Mouse (Mus musculus) CH12.LX (cell line): Measurements from ENCODE around the gene 4930447C04Rik. TPM values are rescaled to one million over a fixed set of nuclear protein-coding genes. Genes with fewer than 3 reads are reported as not detected.

Experiments
- DNase-seq: peaks from one replicate; pipeline ENCODE4 v3.0.0-alpha.2; 2013; ENCODE audit errors: extremely low read depth
- H3K27ac ChIP-seq: 2 replicates; pipeline ENCODE4 v1.5.1; 2012; ENCODE audit warnings: low read depth, mild to moderate bottlenecking, control low read depth, moderate library complexity; ENCODE audit not compliant: insufficient read depth
- H3K27me3 ChIP-seq: replicated peaks from 2 replicates; pipeline ENCODE3; 2012; ENCODE audit warnings: inconsistent platforms
- H3K36me3 ChIP-seq, 2 experiments: replicated peaks in 1 of 2; 2 replicates each; pipeline versions ENCODE3 to v1.6.1; 2012; ENCODE audit warnings: inconsistent platforms in 1 of 2, low read length in 1 of 2, mild to moderate bottlenecking in 1 of 2, mixed read lengths in 1 of 2, moderate library complexity in 1 of 2; ENCODE audit not compliant: control insufficient read depth in 1 of 2, insufficient read depth in 1 of 2
- H3K4me1 ChIP-seq, 2 experiments: 2 replicates each; pipeline ENCODE4 v1.6.1; 2012; ENCODE audit warnings: inconsistent platforms in 1 of 2, moderate library complexity in 1 of 2; ENCODE audit not compliant: insufficient read depth in 2 of 2, control insufficient read depth in 1 of 2
- H3K4me2 ChIP-seq: 2 replicates; pipeline ENCODE4 v1.6.1; 2012; ENCODE audit warnings: low read depth, mild to moderate bottlenecking, control low read depth; ENCODE audit not compliant: poor library complexity, insufficient read depth, severe bottlenecking
- H3K4me3 ChIP-seq, 3 experiments: fragments of 150-350 bp in 1 of 3; sonication (generic) in 1 of 3; replicated peaks in 1 of 3; 2 replicates each; pipeline versions ENCODE3 to v1.5.1; 2011 to 2012; ENCODE audit warnings: low read depth in 2 of 3, low read length in 2 of 3, mild to moderate bottlenecking in 2 of 3, moderate library complexity in 2 of 3, control low read depth in 1 of 3, improper control_type of control experiment in 1 of 3, inconsistent platforms in 1 of 3, mixed read lengths in 1 of 3; ENCODE audit not compliant: poor library complexity in 1 of 3
- H3K79me2 ChIP-seq: replicated peaks from 2 replicates; pipeline ENCODE4 v1.6.1; 2012; ENCODE audit warnings: mild to moderate bottlenecking, moderate library complexity; ENCODE audit not compliant: control insufficient read depth, poor library complexity, insufficient read depth, severe bottlenecking; ENCODE audit errors: extremely low read depth
- H3K9ac ChIP-seq: 2 replicates; pipeline ENCODE4 v1.6.1; 2012; ENCODE audit warnings: low read depth, mild to moderate bottlenecking, control low read depth, moderate library complexity; ENCODE audit not compliant: insufficient read depth
- H3K9me3 ChIP-seq: replicated peaks from 2 replicates; pipeline ENCODE3; 2012; ENCODE audit warnings: low read length, inconsistent platforms, mixed read lengths
- CHD2 ChIP-seq: IDR thresholded peaks from 2 replicates; pipeline ENCODE4 v1.6.1; 2011; ENCODE audit warnings: low read length, improper control_type of control experiment
- CTCF ChIP-seq, 2 experiments: IDR thresholded peaks in 1 of 2; conservative IDR thresholded peaks in 1 of 2; 2 replicates each; pipeline ENCODE4 v1.5.1; 2011 to 2012; ENCODE audit warnings: low read depth in 2 of 2, low read length in 2 of 2, improper control_type of control experiment in 1 of 2, inconsistent platforms in 1 of 2, mild to moderate bottlenecking in 1 of 2, moderate library complexity in 1 of 2
- ELF1 ChIP-seq: IDR thresholded peaks from 2 replicates; pipeline ENCODE4 v1.6.1; 2014; ENCODE audit warnings: low read depth, mild to moderate bottlenecking, inconsistent platforms, low read length, improper control_type of control experiment
- EP300 ChIP-seq: IDR thresholded peaks from 2 replicates; pipeline ENCODE4 v1.6.1; 2011; ENCODE audit warnings: low read length, improper control_type of control experiment
- ETS1 ChIP-seq: conservative IDR thresholded peaks from 2 replicates; pipeline ENCODE4 v1.6.1; 2012; ENCODE audit warnings: low read depth, mild to moderate bottlenecking, inconsistent platforms, low read length, improper control_type of control experiment, moderate library complexity
- GABPA ChIP-seq: IDR thresholded peaks from 2 replicates; pipeline ENCODE4 v1.6.1; 2012; ENCODE audit warnings: low read depth, low read length, improper control_type of control experiment, inconsistent platforms; ENCODE audit not compliant: insufficient replicate concordance
- HCFC1 ChIP-seq: IDR thresholded peaks from 2 replicates; pipeline ENCODE4 v1.6.1; 2012; ENCODE audit warnings: low read depth, mild to moderate bottlenecking, inconsistent platforms, low read length, improper control_type of control experiment
- JUN ChIP-seq: IDR thresholded peaks from 2 replicates; pipeline ENCODE4 v1.6.1; 2011; ENCODE audit warnings: low read depth, mild to moderate bottlenecking, low read length, improper control_type of control experiment, moderate library complexity; ENCODE audit not compliant: insufficient read depth
- JUND ChIP-seq: conservative IDR thresholded peaks from 2 replicates; pipeline ENCODE4 v1.6.1; 2011; ENCODE audit warnings: low read depth, low read length, improper control_type of control experiment
- KAT2A ChIP-seq: IDR thresholded peaks from 2 replicates; pipeline ENCODE4 v1.6.1; 2012; ENCODE audit warnings: low read length, improper control_type of control experiment, inconsistent platforms; ENCODE audit not compliant: insufficient replicate concordance
- MAFK ChIP-seq: IDR thresholded peaks from 2 replicates; pipeline ENCODE4 v1.6.1; 2011; ENCODE audit warnings: low read length, improper control_type of control experiment; ENCODE audit not compliant: insufficient replicate concordance
- MAZ ChIP-seq: IDR thresholded peaks from 2 replicates; pipeline ENCODE4 v1.6.1; 2012; ENCODE audit warnings: low read depth, mild to moderate bottlenecking, inconsistent platforms, low read length, improper control_type of control experiment, moderate library complexity
- MXI1 ChIP-seq: IDR thresholded peaks from 2 replicates; pipeline ENCODE4 v1.6.1; 2011; ENCODE audit warnings: mild to moderate bottlenecking, low read depth, low read length, improper control_type of control experiment
- MYC ChIP-seq: IDR thresholded peaks from 2 replicates; pipeline ENCODE4 v1.6.1; 2011; ENCODE audit warnings: low read depth, mild to moderate bottlenecking, improper control_type of control experiment, low read length
- NELFE ChIP-seq: IDR thresholded peaks from 2 replicates; pipeline ENCODE4 v1.6.1; 2011; ENCODE audit warnings: low read depth, low read length, improper control_type of control experiment
- POLR2A ChIP-seq: IDR thresholded peaks from 2 replicates; pipeline ENCODE4 v1.6.1; 2011; ENCODE audit warnings: low read depth, mild to moderate bottlenecking, improper control_type of control experiment, low read length
- SMC3 ChIP-seq: IDR thresholded peaks from 2 replicates; pipeline ENCODE4 v1.6.1; 2011; ENCODE audit warnings: low read depth, low read length, improper control_type of control experiment
- UBTF ChIP-seq: IDR thresholded peaks from 2 replicates; pipeline ENCODE4 v1.6.1; 2012; ENCODE audit warnings: low read depth, mild to moderate bottlenecking, inconsistent platforms, low read length, improper control_type of control experiment, moderate library complexity
- USF1 ChIP-seq: IDR thresholded peaks from 2 replicates; pipeline ENCODE4 v1.6.1; 2014; ENCODE audit warnings: low read depth, mild to moderate bottlenecking, inconsistent platforms, low read length, improper control_type of control experiment
- ZC3H11A ChIP-seq: IDR thresholded peaks from 2 replicates; pipeline ENCODE4 v1.6.1; 2012; ENCODE audit warnings: low read depth, mild to moderate bottlenecking, inconsistent platforms, low read length, improper control_type of control experiment
- ZMIZ1 ChIP-seq: IDR thresholded peaks from 2 replicates; pipeline ENCODE4 v1.6.1; 2012; ENCODE audit warnings: low read depth, mild to moderate bottlenecking, inconsistent platforms, low read length, improper control_type of control experiment
- ZNF384 ChIP-seq: IDR thresholded peaks from 2 replicates; pipeline ENCODE4 v1.6.1; 2012; ENCODE audit warnings: low read depth, low read length, improper control_type of control experiment, inconsistent platforms
- dilution Hi-C: fragments of 300-500 bp; cut with MboI; formaldehyde crosslinking; loops from 2 replicates; pipeline ENCODE4 v1.14.3; 2020; ENCODE audit warnings: low sequenced_read_pairs; ENCODE audit not compliant: extremely low pct_unique_long_range_greater_than_20kb, extremely low pct_ligation_motif_present
- in situ Hi-C: fragments of 300-500 bp; cut with MboI; formaldehyde crosslinking; loops from 3 replicates; pipeline ENCODE4 v1.14.3; 2019; ENCODE audit warnings: low sequenced_read_pairs, low pct_ligation_motif_present, low pct_unique_long_range_greater_than_20kb, mixed read lengths
- polyA plus RNA-seq: library from polyadenylated mRNA; unstranded; fragments of >175 nt; gene quantifications from 2 replicates; pipeline ENCODE4 v1.2.1, GENCODE M21; 2012; ENCODE audit warnings: low read depth; ENCODE audit not compliant: insufficient read length
- total RNA-seq, 2 experiments: library from RNA; depleted of rRNA; stranded (reverse); fragments of 300-350 nt in 1 of 2; fragments of >200 nt in 1 of 2; gene quantifications; 2 replicates each; pipeline ENCODE4 v1.2.3; 2012 to 2014

The 4930447C04Rik gene
- total and polyA plus RNA-seq, 3 experiments: 0.52 to 0.89 (median 0.74) TPM

DNA sequence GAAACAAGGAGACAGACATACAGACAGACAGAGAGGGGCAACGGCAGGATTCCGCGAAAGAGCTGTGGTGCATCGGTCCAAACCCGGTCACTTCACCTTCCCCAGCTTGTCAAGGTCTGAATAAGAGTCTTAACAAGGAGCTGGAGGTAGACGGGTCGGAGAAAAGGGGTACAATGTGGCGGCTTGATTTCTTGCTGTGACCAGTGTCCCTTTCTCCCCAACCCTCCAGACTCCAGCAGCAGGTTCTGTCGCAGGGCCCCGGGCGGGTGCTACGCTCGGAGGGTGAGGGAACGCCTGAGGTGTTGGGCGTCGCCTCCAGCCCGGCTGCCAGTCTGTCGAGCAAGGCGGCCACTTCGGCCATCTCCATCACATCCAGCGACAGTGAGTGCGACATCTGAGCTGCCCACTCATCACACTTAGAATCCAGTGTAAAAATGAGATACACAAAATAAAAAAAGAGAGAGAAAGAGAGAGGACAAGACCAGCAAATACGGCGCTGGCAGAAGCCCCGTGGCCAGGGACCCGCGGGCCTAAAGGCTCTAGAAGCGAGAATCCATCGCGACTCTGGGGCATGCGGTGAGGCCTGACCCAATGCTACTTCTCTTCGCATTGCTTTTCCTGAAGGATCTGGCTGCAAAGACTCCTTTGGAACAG is 951 bp upstream of the 4930447C04Rik start:
- TF ChIP-seq ZC3H11A (no peak), JUND (no peak)
- H3K4me2 ChIP-seq: no peak overlapping the region
- in situ Hi-C loops: no loop called here

DNA sequence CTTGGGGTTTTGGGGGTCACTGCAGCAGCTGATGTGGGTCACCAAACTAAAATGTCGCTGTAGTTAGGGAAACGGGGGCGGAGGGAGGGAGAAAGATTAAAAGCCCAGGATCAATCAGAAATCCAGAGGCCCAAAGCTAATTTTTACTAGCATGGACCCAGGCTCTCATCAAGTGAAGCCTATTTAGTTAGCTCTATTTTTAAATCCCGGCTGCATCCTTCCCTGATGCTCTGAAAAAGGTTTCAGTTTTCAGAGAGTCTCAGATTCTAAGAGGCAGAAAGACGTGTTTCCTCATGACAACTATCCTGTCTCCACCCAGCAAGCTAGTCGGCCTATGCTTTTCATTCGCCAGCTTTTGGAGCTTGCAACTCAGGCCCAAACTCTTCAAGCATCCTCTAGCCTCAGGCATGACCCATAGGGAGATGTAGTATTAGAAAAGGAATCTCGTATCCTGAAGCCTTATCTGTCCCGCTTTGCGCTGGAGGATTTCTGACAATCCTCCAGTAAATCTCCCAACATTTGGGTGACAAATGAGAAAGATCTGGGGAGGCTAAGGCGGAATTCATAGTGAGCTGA is 336 bp upstream of the 4930447C04Rik start:
- dilution Hi-C loops: no loop called here

More for the DNA sequence above, 951 bp upstream of the 4930447C04Rik start:
- peaks cover 10 to 24% of the 10 kb centered on the region in 2 experiments for H3K36me3 ChIP-seq
- H3K27me3 ChIP-seq: no peaks in the 10 kb centered on the region
- H3K4me3 ChIP-seq: no peak overlapping the region
- dilution Hi-C loops: no loop called here
- no peak for DNase-seq
- H3K4me1 ChIP-seq: peaks cover 0 to 7% of the 10 kb centered on the region in 2 experiments; a peak in 1 of 4 replicates
- no peaks in the 10 kb centered on the region for H3K79me2 ChIP-seq
- H3K9ac ChIP-seq: no peak overlapping the region
- no peak overlapping the region for H3K27ac ChIP-seq
- H3K9me3 ChIP-seq: peaks cover 11% of the 10 kb centered on the region

DNA sequence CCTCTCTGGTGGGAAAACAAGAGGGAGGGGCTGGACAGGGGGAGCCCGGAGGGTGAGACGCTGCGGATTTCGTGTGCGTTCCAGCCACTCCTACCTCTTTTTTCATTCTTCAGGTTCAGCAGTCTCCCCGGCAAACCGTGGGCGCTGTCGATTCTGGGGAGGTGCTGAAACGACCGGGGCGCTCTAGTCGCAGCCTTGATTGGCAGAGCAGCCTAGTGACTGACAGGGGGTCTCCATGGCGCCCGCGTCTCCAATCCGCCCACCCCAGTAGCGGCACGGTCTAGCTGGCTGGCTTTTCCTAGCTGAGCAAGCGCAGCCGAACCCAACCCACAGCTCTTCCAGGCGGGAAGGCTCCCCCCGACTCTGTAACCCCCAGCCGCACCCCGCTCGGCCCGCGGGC is 958 bp downstream of the 4930447C04Rik start, which contains the start of gene Six6:
TSS of gene Six6 (plus strand) at position 277 of the 400 bp plus-strand sequence.
- H3K27me3 ChIP-seq: no peaks in the 10 kb centered on the region
- H3K36me3 ChIP-seq: peaks cover 0 to 10% of the 10 kb centered on the region in 2 experiments
- no peak within 1 kb of the TSS for H3K9ac ChIP-seq
- DNase-seq: no peak
- H3K4me1 ChIP-seq: peaks cover 0 to 7% of the 10 kb centered on the region in 2 experiments; a peak in 1 of 4 replicates
- dilution Hi-C loops: no loop called here
- no peaks in the 10 kb centered on the region for H3K9me3 ChIP-seq
- H3K4me3 ChIP-seq: no peak within 1 kb of the TSS
- TF ChIP-seq GABPA (no peak), SMC3 (no peak), POLR2A (no peak), HCFC1 (no peak), MYC (no peak), NELFE (no peak)
- in situ Hi-C loops: no loop called here
- no peaks in the 10 kb centered on the region for H3K79me2 ChIP-seq
- no peak within 1 kb of the TSS for H3K4me2 ChIP-seq
- no peak within 1 kb of the TSS for H3K27ac ChIP-seq

More for the DNA sequence above, 336 bp upstream of the 4930447C04Rik start:
- DNase-seq: no peak
- Histone ChIP-seq H3K9me3 (peaks cover 5% of the 10 kb centered on the region), H3K4me3 (no peak overlapping the region), H3K36me3 (peaks cover 4 to 18% of the 10 kb centered on the region in 2 experiments), H3K4me2 (no peak overlapping the region), H3K9ac (no peak overlapping the region), H3K27ac (no peak overlapping the region), H3K27me3 (no peaks in the 10 kb centered on the region), H3K79me2 (no peaks in the 10 kb centered on the region), H3K4me1 (peaks cover 0 to 7% of the 10 kb centered on the region in 2 experiments; a peak in 1 of 4 replicates)
- TF ChIP-seq JUND (no peak), USF1 (no peak), CHD2 (no peak), MAZ (no peak), GABPA (no peak), EP300 (no peak), KAT2A (no peak), NELFE (no peak), POLR2A (no peak), JUN (no peak), UBTF (no peak), MYC (no peak), CTCF (conservative IDR thresholded peaks at IDR 0.05 in 1 of 2, IDR thresholded peaks at IDR 0.05 in 1 of 2; ENCODE audit: low read depth in 2 of 2, low read length in 2 of 2) (no peak), ETS1 (no peak), MAFK (no peak), ELF1 (no peak), ZNF384 (no peak), ZMIZ1 (no peak), MXI1 (no peak)
- in situ Hi-C loops: no loop called here
